Mouse (Mus musculus) bone marrow, adult 2 months (tissue): Measurements from ENCODE around the gene Zfp248.

Experiments used
- CTCF ChIP-seq: fragments of 200-500 bp; IDR thresholded peaks from 2 replicates; pipeline ENCODE4 v1.5.1; 2011; ENCODE audit warnings: low read length, control low read depth; ENCODE audit not compliant: control insufficient read depth, insufficient read depth
- POLR2A ChIP-seq: fragments of 200-500 bp; IDR thresholded peaks from 2 replicates; pipeline ENCODE4 v1.6.1; 2011; ENCODE audit warnings: low read depth, mild to moderate bottlenecking, control low read depth, low read length, borderline replicate concordance; ENCODE audit not compliant: control insufficient read depth

GRCm38 (mm10) chr6:118410428-118410827 lies 44.9 kb downstream of the Zfp248 start:
- TF ChIP-seq CTCF = no peak
- TF ChIP-seq POLR2A = no peak
